Mouse (Mus musculus) left cerebral cortex, postnatal 10 days (tissue): ENCODE results near the gene Gpr157. TPM values are rescaled to one million over a fixed set of nuclear protein-coding genes. Genes with fewer than 3 reads are reported as not detected.
A peak's percentile ranks its signal among the peaks of the same experiment; 100 is the strongest.

Experiments
- DNase-seq, 2 experiments: peaks; one replicate each; pipeline ENCODE4 v3.0.0; 2021 to 2022; ENCODE audit warnings: low spot score in 2 of 2, mixed read lengths in 1 of 2; ENCODE audit errors: extremely low spot score in 1 of 2
- intact Hi-C: fragments of 180-260 bp; cut with DNase I; formaldehyde crosslinking; loops from one replicate; pipeline ENCODE4 v1.15.1; 2025
- total RNA-seq, 2 experiments: library from RNA; stranded (reverse); gene quantifications; 2 replicates each; pipeline ENCODE4 v1.2.3; 2021

The Gpr157 gene
- total RNA-seq, 2 experiments from 2014 or later, result 0.94 to 1.1 TPM

- DNase-seq, result no peak
- intact Hi-C loops, result no loop called here
Observed at GRCm38 (mm10) chr4:150066706-150067323, 20.4 kb upstream of the Gpr157 start.

GRCm38 (mm10) chr4:150068216-150068615 is 18.9 kb upstream of the Gpr157 start:
- no peak for DNase-seq

GRCm38 (mm10) chr4:150070136-150070535 is 17.0 kb upstream of the Gpr157 start:
- DNase-seq, result no peak
- intact Hi-C loops, result loop anchor here (5.0 kb wide), 1 partner anchor 33 kb away; no protein-coding TSS in a partner anchor

More at GRCm38 (mm10) chr4:150068216-150068615, 18.9 kb upstream of the Gpr157 start:
- intact Hi-C loops, result no loop called here

DNA sequence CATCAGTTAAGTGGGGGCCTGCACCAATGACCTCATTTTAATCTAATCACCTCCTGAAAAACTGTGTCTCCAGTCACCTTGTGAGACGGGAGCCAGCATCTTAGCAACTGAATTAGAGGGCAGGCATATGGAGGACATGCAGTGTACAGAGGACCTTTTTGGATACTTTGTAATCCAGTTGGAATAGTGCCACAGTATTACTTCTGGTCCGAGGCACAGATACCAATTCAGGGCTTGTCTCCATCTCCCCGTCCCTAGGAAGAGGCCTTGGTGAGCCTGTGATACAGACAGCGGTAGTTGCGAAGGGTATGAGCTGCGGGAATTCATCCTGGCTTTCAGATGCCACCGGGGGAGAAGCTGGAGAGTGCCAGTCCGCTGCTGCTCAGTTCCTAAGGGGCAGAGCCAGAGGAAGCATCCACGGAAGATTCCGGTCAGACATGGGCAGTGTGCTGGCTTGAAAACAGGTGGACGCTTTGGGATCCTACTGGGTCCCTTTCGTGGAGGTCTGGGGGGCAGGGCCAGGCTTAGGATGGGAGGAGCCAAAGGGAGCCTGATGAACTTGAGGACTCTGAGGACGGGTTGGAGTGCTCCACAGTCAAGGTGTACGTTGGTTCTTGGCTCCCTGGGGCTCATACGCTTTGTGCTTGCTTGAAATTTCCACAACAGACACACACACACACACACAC is 14.6 kb upstream of the Gpr157 start:
- intact Hi-C loops, result loop anchor here (5.0 kb wide), 1 partner anchor 35 kb away; no protein-coding TSS in a partner anchor

GRCm38 (mm10) chr4:150073102-150073473 is 14.1 kb upstream of the Gpr157 start:
- intact Hi-C loops, result loop anchor here (5.0 kb wide), 1 partner anchor 36 kb away; no protein-coding TSS in a partner anchor
- peak in 1 of 2 experiments; percentile 52 for DNase-seq

More for the DNA sequence above, 14.6 kb upstream of the Gpr157 start:
- no peak for DNase-seq

DNA sequence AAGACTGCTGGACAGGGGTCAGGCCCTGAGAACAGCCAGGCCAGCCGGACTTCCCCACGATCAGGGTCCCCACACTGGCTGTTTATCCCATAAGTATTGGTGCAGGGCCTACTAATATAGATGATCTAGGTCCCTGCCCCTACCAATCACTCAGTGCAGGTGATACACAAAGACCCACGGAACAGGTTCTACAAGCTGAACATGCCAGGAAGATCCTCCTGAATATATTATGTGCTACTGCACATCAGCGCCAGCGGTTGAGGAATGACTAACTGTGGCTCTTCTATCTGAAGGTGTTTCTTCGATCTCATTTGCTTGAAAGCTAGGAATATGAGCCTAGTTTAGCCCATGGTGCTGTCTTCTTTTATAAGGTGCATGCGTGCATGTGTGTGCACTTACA is 11.8 kb upstream of the Gpr157 start:
- no peak for DNase-seq
- intact Hi-C loops, result no loop called here

DNA sequence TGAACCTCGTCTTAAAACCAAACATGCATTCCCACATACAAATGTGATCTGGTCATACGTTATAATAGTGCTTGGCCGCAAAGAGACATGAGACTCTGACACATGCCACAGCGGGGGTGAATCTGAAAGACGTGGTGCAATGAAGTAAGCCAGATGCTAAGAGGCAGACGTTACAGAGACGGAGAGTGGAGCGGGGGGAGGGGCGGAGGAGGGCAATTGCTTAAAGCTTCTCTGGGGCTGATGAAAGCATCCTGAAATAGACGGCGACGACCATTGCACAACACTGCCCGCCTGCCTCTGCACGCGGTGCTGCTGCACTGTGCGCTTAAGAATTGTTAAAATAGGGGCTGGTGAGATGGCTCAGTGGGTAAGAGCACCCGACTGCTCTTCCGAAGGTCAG is 11.0 kb upstream of the Gpr157 start:
- intact Hi-C loops, result no loop called here
- DNase-seq, result peak in 1 of 2 experiments; percentile 57

DNA sequence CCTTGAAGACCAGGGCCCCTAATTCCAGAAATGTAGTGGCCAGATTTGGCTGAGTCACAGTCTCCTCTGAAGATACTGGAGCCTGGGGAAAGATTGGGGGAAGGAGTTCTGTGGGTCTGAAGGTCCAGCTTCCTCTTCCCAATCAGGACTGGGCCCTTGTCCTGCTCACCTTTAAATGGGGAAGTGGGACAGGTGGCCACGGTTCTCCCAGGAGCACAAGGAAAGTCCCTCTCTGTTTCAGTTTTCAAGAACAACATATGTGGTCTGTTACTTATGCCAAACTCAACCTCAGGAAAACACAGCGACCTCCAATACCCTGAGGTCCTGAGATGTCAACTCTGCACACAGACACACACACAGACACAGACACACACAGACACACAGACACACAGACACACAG is 8.5 kb upstream of the Gpr157 start:
- intact Hi-C loops, result no loop called here
- DNase-seq, result no peak

GRCm38 (mm10) chr4:150079244-150079643 is 7.9 kb upstream of the Gpr157 start:
- intact Hi-C loops, result no loop called here
- DNase-seq, result no peak

GRCm38 (mm10) chr4:150080330-150080967 is 6.7 kb upstream of the Gpr157 start:
- DNase-seq, result no peak
- intact Hi-C loops, result no loop called here

DNA sequence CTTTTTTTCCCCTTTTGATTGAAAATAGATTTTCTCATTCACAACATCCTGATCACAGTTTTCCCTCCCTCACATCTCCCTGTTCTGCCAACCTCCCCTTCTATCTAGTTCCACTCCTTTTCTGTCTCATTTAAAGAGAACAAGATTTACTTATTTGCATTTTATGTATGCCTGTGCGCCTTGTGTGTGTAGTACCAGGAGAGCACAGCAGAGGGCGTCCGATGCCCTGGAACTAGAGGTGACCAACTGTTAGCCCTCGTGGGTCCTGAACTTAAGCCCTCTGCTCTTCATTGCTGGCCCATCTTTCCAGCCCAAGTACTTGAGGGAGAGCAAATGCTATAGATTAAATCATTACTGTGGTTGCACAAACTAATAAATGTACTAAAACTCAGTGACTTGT is 1.8 kb upstream of the Gpr157 start:
- no peak for DNase-seq
- intact Hi-C loops, result no loop called here

GRCm38 (mm10) chr4:150086841-150087160 is 364 bp upstream of the Gpr157 start:
- no peak for DNase-seq
- intact Hi-C loops, result no loop called here

DNA sequence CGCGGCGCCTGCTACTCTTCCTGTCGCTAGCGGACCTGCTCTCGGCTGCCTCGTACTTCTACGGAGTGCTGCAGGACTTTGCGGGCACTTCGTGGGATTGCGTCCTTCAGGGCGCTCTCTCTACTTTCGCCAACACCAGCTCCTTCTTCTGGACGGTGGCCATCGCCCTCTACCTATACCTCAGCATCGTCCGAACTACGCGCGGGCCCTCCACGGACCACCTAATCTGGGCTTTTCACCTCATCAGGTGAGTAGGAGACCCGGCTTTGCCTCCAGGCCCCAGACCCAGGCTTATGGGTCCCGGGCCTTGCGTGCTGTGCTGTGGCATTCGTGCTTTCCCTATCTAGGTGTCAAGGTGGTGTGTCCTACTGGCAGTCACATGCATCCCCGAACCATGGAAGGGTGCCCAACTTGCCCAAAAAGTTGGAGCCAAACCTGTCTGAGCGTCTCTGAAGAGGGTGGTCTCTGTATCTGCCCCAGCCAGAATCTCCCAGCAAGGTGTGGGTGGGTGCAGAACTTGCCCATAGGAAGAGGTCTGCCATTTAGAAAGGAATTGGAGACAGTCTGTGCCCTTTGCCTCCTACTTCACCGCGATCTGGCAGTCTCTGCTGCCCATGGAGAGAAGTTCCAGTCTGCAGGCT is 845 bp downstream of the Gpr157 start:
- no peak for DNase-seq
- intact Hi-C loops, result no loop called here

DNA sequence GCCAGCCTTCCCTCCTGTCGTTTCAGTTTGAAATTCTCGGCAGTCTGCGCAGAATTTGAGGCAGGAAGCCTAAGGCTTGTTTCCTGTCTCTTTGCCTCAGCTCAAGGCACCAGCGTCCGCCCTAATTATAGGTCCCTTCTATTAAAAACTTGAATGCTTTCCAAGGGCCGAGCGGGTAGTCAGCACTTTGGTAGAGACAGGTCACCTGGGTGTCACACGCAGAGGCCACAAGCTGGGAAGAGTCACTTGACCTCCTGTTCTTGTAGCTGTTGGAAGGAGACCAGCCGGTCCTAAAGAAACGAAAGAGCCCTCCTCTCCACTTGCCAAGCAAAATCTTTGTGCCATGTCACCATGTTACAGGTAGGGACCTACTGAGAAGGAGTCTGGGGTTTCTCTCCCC is 2.0 kb downstream of the Gpr157 start:
- intact Hi-C loops, result no loop called here

GRCm38 (mm10) chr4:150091887-150092582 is 4.9 kb downstream of the Gpr157 start:
- DNase-seq, result no peak
- intact Hi-C loops, result no loop called here

More for the DNA sequence above, 2.0 kb downstream of the Gpr157 start:
- DNase-seq, result no peak

GRCm38 (mm10) chr4:150092583-150092902 is 5.4 kb downstream of the Gpr157 start:
- intact Hi-C loops, result no loop called here
- DNase-seq, result no peak

GRCm38 (mm10) chr4:150093560-150094462 is 6.6 kb downstream of the Gpr157 start:
- DNase-seq, result no peak
- intact Hi-C loops, result no loop called here

DNA sequence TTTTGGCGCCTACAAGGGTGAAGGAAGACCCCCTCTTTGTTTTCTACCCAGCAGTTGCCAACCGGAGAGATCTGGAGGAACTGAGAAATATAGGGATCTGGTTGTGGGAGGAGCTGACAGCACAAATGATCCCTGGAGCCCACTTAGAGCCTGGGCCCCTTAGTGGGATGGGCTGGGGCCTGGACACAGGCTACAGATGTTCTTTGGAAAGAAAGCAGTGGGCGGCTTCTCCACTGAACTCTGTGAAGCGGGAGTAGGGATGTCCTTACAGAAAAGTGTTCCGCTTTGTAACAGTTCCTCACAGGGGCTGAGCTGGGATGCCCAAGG is 7.3 kb downstream of the Gpr157 start:
- DNase-seq, result no peak
- intact Hi-C loops, result no loop called here
